Mouse (Mus musculus) cerebellum, adult 2 months (tissue): Measurements from ENCODE around the gene Tns1.

ENCODE experiments used
- CTCF ChIP-seq: fragments of 200-500 bp; IDR thresholded peaks from 2 replicates; pipeline ENCODE4 v1.5.1; 2011; ENCODE audit warnings: low read depth, mild to moderate bottlenecking, control low read depth, low read length, moderate library complexity, borderline replicate concordance; ENCODE audit not compliant: insufficient read depth
- POLR2A ChIP-seq: fragments of 200-500 bp; IDR thresholded peaks from 2 replicates; pipeline ENCODE4 v1.6.1; 2011; ENCODE audit warnings: low read length, control low read depth, borderline replicate concordance; ENCODE audit not compliant: insufficient read depth

GRCm38 (mm10) chr1:74121821-74122576 lies 2.2 kb downstream of the Tns1 start:
- TF ChIP-seq CTCF: no peak
- no peak for TF ChIP-seq POLR2A
